Mouse (Mus musculus) Patski (cell line): ENCODE measurements at regions not wholly inside any gene's neighbourhood (a gene's known extent, or its start where the extent isn't known, plus 50 kb on each side); places are given as distances from the start of the nearest gene placed in this dataset.

ENCODE experiments used
- ATAC-seq: fragments of 100-300 bp; one replicate; pipeline ENCODE4 v1.8.0; 2021
- CTCF ChIA-PET: fragments of 350-600 bp; sonication (Branson Sonifier 250); formaldehyde crosslinking; loops from one replicate; lab custom pipeline; 2022; ENCODE audit warnings: inconsistent platforms; lab: Charles Lee
- POLR2A ChIA-PET: fragments of 350-600 bp; sonication (Branson Sonifier 250); formaldehyde crosslinking; loops from one replicate; lab custom pipeline; 2022; ENCODE audit warnings: antibody characterized with exemption, inconsistent platforms; lab: Charles Lee
- DNase-seq: peaks from one replicate; pipeline ENCODE4 v3.0.0-alpha.2; 2011; ENCODE audit warnings: low read depth, low spot score
- H3K27me3 ChIP-seq: fragments of 371-371 bp; one replicate; pipeline ENCODE4 v1.5.1; 2021
- CTCF ChIP-seq: fragments of 100-300 bp; IDR thresholded peaks from one replicate; pipeline ENCODE4 v1.5.1; 2021
- in situ Hi-C: fragments of 300-500 bp; cut with MboI; formaldehyde crosslinking; loops from 3 replicates; pipeline ENCODE4 v1.11.1; 2018; ENCODE audit warnings: low pct_unique_long_range_greater_than_20kb, mixed read lengths

GRCm38 (mm10) chr2:171675411-171675810, 367.9 kb downstream of the Cbln4 start:
- ChIA-PET POLR2A (no interaction called here), CTCF (no interaction called here)
- no peak for TF ChIP-seq CTCF
- in situ Hi-C loops = no loop called here
- DNase-seq = no peak
- ATAC-seq = no peak
- no peaks in the 10 kb centered on the region for H3K27me3 ChIP-seq

- DNase-seq = no peak
- POLR2A ChIA-PET = no interaction called here
- no peak for TF ChIP-seq CTCF
Observed at GRCm38 (mm10) chr2:171670945-171671547, 372.2 kb downstream of the Cbln4 start.

GRCm38 (mm10) chr2:171668791-171669645, 374.2 kb downstream of the Cbln4 start:
- no peak for TF ChIP-seq CTCF
- ATAC-seq (no peak), DNase-seq (no peak)
- in situ Hi-C loops = no loop called here
- POLR2A ChIA-PET = no interaction called here
- CTCF ChIA-PET = no interaction called here
- no peaks in the 10 kb centered on the region for H3K27me3 ChIP-seq

More at GRCm38 (mm10) chr2:171670945-171671547, 372.2 kb downstream of the Cbln4 start:
- in situ Hi-C loops = no loop called here
- CTCF ChIA-PET = no interaction called here
- no peaks in the 10 kb centered on the region for H3K27me3 ChIP-seq
- no peak for ATAC-seq

GRCm38 (mm10) chr2:171662571-171662970, 380.7 kb downstream of the Cbln4 start:
- TF ChIP-seq CTCF = no peak
- ChIA-PET POLR2A (no interaction called here), CTCF (no interaction called here)
- DNase-seq = no peak
- no peak for ATAC-seq
- H3K27me3 ChIP-seq = no peaks in the 10 kb centered on the region
- in situ Hi-C loops = no loop called here

- POLR2A ChIA-PET = no interaction called here
- in situ Hi-C loops = no loop called here
- DNase-seq (no peak), ATAC-seq (no peak)
- CTCF ChIA-PET = no interaction called here
- no peak for TF ChIP-seq CTCF
- no peaks in the 10 kb centered on the region for H3K27me3 ChIP-seq
Observed at GRCm38 (mm10) chr2:171661896-171662511, 381.3 kb downstream of the Cbln4 start.

- ATAC-seq (no peak), DNase-seq (no peak)
- POLR2A ChIA-PET = no interaction called here
- no peaks in the 10 kb centered on the region for H3K27me3 ChIP-seq
- TF ChIP-seq CTCF = no peak
- CTCF ChIA-PET = no interaction called here
- in situ Hi-C loops = no loop called here
Observed at GRCm38 (mm10) chr2:171657125-171657524, 386.1 kb downstream of the Cbln4 start.

GRCm38 (mm10) chr2:171641730-171642129, 401.5 kb downstream of the Cbln4 start:
- ChIA-PET POLR2A (no interaction called here), CTCF (no interaction called here)
- no peaks in the 10 kb centered on the region for H3K27me3 ChIP-seq
- ATAC-seq (no peak), DNase-seq (no peak)
- in situ Hi-C loops = no loop called here
- TF ChIP-seq CTCF = no peak

GRCm38 (mm10) chr2:171640478-171640877, 402.8 kb downstream of the Cbln4 start:
- DNase-seq (no peak), ATAC-seq (no peak)
- TF ChIP-seq CTCF = no peak
- no peaks in the 10 kb centered on the region for H3K27me3 ChIP-seq
- in situ Hi-C loops = no loop called here
- ChIA-PET POLR2A (no interaction called here), CTCF (no interaction called here)

- no peak for TF ChIP-seq CTCF
- ATAC-seq (no peak), DNase-seq (no peak)
- H3K27me3 ChIP-seq = no peaks in the 10 kb centered on the region
- ChIA-PET POLR2A (no interaction called here), CTCF (no interaction called here)
- in situ Hi-C loops = no loop called here
Observed at GRCm38 (mm10) chr2:171638931-171639330, 404.3 kb downstream of the Cbln4 start.

GRCm38 (mm10) chr2:171636837-171637236, 406.4 kb downstream of the Cbln4 start:
- CTCF ChIA-PET = no interaction called here

More at GRCm38 (mm10) chr2:171636837-171637236, 406.4 kb downstream of the Cbln4 start:
- ATAC-seq (no peak), DNase-seq (no peak)
- no peaks in the 10 kb centered on the region for H3K27me3 ChIP-seq
- POLR2A ChIA-PET = interaction anchor here (0.7 kb wide), 1 partner anchor 9 kb away, joined by 4 read pairs; no protein-coding TSS in a partner anchor
- in situ Hi-C loops = no loop called here
- TF ChIP-seq CTCF = no peak
